Mouse (Mus musculus): ENCODE results near the gene Il6ra. TPM values are rescaled to one million over a fixed set of nuclear protein-coding genes. Genes with fewer than 3 reads are reported as not detected.

Il6ra gene
- polyA plus RNA-seq (2014; fragmentation: Nextera tagmentation; extraction: Ambion mirVana): 1.4 and 2.3 TPM in 2 replicates

DNA sequence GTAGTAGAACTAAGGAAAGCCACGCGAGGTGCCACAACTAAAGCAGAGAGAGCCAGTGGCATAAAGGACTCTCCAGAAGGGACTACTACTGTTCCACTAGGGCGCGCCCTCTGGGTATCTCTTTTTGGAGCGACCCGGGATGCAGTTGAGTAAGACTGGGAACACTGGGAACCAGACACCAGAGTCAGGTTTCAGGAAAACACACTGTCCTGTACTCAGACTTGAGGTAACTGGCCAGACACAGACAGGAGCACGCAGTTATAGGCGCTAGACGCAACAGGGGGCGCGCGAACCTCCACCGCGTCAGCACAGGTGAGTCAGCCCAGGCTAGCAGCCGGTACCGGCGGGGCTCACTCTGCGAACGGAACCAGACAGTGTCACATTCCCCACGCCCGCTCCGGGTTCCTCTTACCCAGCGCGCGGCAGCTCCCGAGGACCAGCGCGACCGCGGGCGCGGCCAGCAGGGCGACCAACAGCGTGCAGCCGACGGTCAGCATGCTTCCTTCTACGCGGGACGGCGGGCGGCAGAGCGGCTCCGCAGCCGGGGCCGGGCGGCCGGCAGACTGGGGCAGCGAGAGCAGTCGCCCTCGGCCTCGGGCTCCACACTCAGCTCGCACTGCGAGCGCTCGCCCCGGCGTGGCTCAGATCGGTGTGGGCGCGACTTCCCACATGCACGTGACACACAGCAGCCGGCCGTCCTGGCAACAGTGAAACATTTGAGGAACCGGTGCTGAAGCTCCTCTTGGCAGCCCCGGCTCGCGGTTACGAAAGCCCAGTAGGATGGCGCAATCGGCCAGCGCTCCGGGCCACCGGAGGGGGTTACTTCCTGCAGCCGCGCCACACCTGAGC is at the start of gene Il6ra:
Il6ra (minus strand) TSS at position 654 of the 849 bp plus-strand sequence.
- Histone ChIP-seq H3K4me3 (ENCODE audit: low read depth, low read length) (peak within 1 kb of the TSS; percentile 54), H3K9ac (ENCODE audit: low read depth, low read length) (peak within 1 kb of the TSS; percentile 57), H3K27ac (replicated peaks; ENCODE audit: low read depth, low read length) (no peak within 1 kb of the TSS), H3K9me3 (ENCODE audit: control insufficient read depth, low read length) (no peaks in the 10 kb centered on the region), H3K4me1 (ENCODE audit: control insufficient read depth, insufficient read depth, low read length) (peaks cover 12% of the 10 kb centered on the region), H3K4me2 (ENCODE audit: low read depth, low read length) (peak within 1 kb of the TSS; percentile 99), H3K36me3 (ENCODE audit: control insufficient read depth, insufficient read depth, low read length) (no peaks in the 10 kb centered on the region), H3K27me3 (replicated peaks; ENCODE audit: control insufficient read depth, insufficient read depth, low read length) (peaks cover 21% of the 10 kb centered on the region)
- ATAC-seq (ENCODE audit: low read depth) (peak; percentile 93), DNase-seq (ENCODE audit: low spot score) (peak; percentile 87)
- WGBS: 1% methylated on average over 48 of the region's 75 CpGs

DNA sequence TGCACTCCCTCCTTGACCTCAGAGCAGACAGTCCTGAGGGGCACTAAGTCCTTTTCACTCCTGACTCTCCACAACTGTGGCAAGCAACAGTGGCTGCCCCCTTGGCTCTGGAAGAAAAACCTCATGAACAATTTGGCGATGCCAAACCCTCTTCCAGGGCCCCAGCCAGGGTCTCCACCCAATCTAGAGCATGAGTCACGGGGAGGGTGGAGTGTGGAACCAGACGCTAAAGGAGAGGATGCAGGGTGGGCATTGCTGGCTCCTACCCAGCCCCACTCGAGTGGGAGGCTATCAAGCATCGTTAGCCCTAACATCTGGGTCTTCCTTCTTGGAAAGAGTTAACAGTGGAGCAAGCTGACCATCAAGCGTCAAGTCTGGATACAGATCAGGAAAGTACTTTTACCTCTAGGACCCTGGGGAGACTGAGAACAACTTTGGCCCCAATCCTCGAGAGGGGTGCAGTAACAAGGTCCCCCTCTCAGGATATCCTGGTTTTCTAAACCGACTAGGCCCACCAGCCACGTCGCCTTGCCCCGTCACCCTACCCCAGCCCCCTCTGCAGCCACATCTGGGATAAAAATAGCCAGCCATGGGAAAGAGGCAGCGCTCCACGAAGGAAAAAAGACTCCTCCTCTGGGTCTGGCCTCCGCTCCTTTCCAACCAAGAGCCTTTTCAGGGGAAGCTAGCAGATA is 49.2 kb upstream of the Il6ra start:
- no peaks in the 10 kb centered on the region for H3K9me3 ChIP-seq (ENCODE audit: control insufficient read depth, low read length)
- no peak; the same call in 1 of the 2 replicates for ATAC-seq (ENCODE audit: low read depth)
- H3K36me3 ChIP-seq (ENCODE audit: control insufficient read depth, insufficient read depth, low read length): peaks cover 33% of the 10 kb centered on the region
- no peaks in the 10 kb centered on the region for H3K27me3 ChIP-seq (replicated peaks; ENCODE audit: control insufficient read depth, insufficient read depth, low read length)
- H3K9ac ChIP-seq (ENCODE audit: low read depth, low read length): peak overlapping the region; percentile 97
- peak overlapping the region; percentile 96 for H3K4me3 ChIP-seq (ENCODE audit: low read depth, low read length)
- H3K4me2 ChIP-seq (ENCODE audit: low read depth, low read length): peak overlapping the region; percentile 94
- DNase-seq (ENCODE audit: low spot score): peak; percentile 53
- peak overlapping the region; percentile 98 for H3K27ac ChIP-seq (replicated peaks; ENCODE audit: low read depth, low read length)
- peaks cover 33% of the 10 kb centered on the region for H3K4me1 ChIP-seq (ENCODE audit: control insufficient read depth, insufficient read depth, low read length)
- WGBS: 1% methylated on average over 14 of the region's 14 CpGs

DNA sequence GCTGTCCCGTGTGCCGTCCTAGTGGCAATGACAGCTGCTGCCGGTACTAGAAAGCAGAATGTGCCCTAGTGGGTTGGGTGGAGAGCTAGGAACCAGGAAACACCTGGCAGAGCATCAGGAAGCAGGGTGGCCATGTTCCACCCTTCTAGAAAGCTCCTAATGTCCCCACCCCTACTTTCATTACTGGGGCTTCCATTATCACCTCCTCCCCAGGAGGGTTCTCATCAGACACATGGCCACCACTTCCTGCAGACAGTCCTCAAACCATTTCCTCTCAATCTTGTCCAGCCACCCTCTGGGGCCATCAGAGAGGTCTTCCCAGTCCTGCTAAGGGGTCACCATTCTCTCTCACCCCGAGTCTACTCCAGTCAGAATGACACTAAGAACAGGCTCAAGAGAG is 48.4 kb upstream of the Il6ra start:
- WGBS: 43% methylated on average over 4 of the region's 4 CpGs
- H3K9ac ChIP-seq (ENCODE audit: low read depth, low read length): peak overlapping the region; percentile 97
- peak overlapping the region; percentile 96 for H3K4me3 ChIP-seq (ENCODE audit: low read depth, low read length)
- DNase-seq (ENCODE audit: low spot score): no peak
- ATAC-seq (ENCODE audit: low read depth): no peak
- peaks cover 41% of the 10 kb centered on the region for H3K36me3 ChIP-seq (ENCODE audit: control insufficient read depth, insufficient read depth, low read length)
- H3K27me3 ChIP-seq (replicated peaks; ENCODE audit: control insufficient read depth, insufficient read depth, low read length): no peaks in the 10 kb centered on the region
- peaks cover 33% of the 10 kb centered on the region for H3K4me1 ChIP-seq (ENCODE audit: control insufficient read depth, insufficient read depth, low read length)
- no peaks in the 10 kb centered on the region for H3K9me3 ChIP-seq (ENCODE audit: control insufficient read depth, low read length)
- H3K4me2 ChIP-seq (ENCODE audit: low read depth, low read length): peak overlapping the region; percentile 94
- peak overlapping the region; percentile 98; the same call in 1 of the 2 replicates for H3K27ac ChIP-seq (replicated peaks; ENCODE audit: low read depth, low read length)

DNA sequence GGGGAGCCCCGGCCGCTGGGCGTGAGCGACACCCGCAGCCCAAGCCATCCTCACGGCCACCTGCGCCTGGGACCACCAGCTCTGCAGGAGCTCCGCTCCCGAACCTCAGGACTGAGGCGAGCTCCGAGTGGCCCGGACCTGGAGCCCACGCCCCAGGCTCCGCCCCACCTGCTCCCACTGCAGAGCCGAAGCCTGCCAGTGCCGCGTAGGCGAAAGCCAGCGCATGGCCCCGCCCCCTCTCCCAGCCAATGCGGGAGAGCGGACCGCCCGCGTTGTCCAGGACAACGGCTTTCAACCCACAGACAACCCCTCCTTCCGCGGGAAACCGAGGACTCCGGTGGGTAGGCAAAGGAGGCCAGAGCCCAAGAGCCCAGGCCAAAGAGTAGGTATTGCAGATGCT is 47.5 kb upstream of the Il6ra start:
- WGBS: under 1% methylated on average over 24 of the region's 30 CpGs

DNA sequence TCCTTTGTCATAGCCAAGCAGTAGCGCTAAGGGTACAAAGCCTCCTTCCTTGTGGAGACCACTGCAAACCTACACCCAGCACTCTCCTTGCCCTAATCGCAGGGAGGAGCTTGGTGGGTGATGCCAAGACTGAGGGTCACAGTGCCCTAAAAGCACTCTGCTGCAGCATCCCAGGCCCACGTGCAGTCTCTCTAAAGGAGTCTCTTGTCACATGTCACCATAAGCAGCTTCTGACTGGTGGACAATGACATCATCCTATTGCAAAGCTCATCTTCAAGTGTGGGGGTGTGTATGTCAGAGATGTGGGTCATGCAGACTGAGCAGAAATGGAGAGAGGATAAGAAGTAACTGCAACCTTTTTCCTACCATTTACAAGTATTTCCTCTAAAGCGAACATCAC is 46.4 kb upstream of the Il6ra start:
- Histone ChIP-seq H3K4me2 (ENCODE audit: low read depth, low read length) (peak overlapping the region; percentile 94), H3K36me3 (ENCODE audit: control insufficient read depth, insufficient read depth, low read length) (peaks cover 52% of the 10 kb centered on the region), H3K4me1 (ENCODE audit: control insufficient read depth, insufficient read depth, low read length) (peaks cover 26% of the 10 kb centered on the region), H3K27me3 (replicated peaks; ENCODE audit: control insufficient read depth, insufficient read depth, low read length) (no peaks in the 10 kb centered on the region), H3K9ac (ENCODE audit: low read depth, low read length) (peak overlapping the region; percentile 71; the same call in 1 of the 2 replicates), H3K9me3 (ENCODE audit: control insufficient read depth, low read length) (no peaks in the 10 kb centered on the region), H3K4me3 (ENCODE audit: low read depth, low read length) (peak overlapping the region; percentile 96; the same call in 1 of the 2 replicates), H3K27ac (replicated peaks; ENCODE audit: low read depth, low read length) (no peak overlapping the region)
- WGBS: 76% methylated on average over 4 of the region's 4 CpGs
- DNase-seq (ENCODE audit: low spot score) (no peak), ATAC-seq (ENCODE audit: low read depth) (no peak)

More for the DNA sequence above, 47.5 kb upstream of the Il6ra start:
- Histone ChIP-seq H3K27me3 (replicated peaks; ENCODE audit: control insufficient read depth, insufficient read depth, low read length) (no peaks in the 10 kb centered on the region), H3K9me3 (ENCODE audit: control insufficient read depth, low read length) (no peaks in the 10 kb centered on the region), H3K4me1 (ENCODE audit: control insufficient read depth, insufficient read depth, low read length) (peaks cover 33% of the 10 kb centered on the region), H3K9ac (ENCODE audit: low read depth, low read length) (peak overlapping the region; percentile 71), H3K27ac (replicated peaks; ENCODE audit: low read depth, low read length) (peak overlapping the region; percentile 64; the same call in 1 of the 2 replicates), H3K4me3 (ENCODE audit: low read depth, low read length) (peak overlapping the region; percentile 96), H3K4me2 (ENCODE audit: low read depth, low read length) (peak overlapping the region; percentile 94), H3K36me3 (ENCODE audit: control insufficient read depth, insufficient read depth, low read length) (peaks cover 49% of the 10 kb centered on the region)
- ATAC-seq (ENCODE audit: low read depth) (peak; percentile 93), DNase-seq (ENCODE audit: low spot score) (peak; percentile 96)

DNA sequence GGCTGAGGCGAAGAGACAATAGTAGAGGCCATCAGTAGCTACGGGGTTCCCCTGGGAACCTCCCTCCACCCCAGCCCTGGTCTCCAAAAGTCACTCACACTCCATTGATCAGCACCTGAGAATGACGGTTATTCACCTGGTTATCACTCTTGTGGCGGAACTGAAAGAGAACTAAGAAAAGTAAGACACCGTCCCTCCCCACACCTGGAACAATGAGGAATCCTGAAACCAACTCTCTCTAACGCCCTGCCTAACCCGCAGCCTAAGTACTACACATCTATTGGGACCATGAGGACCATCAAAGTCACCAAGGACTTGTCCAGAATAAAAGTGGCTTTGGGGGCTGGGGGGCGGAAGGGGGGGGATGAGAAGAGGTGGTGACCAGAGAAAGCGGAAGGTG is 44.9 kb upstream of the Il6ra start:
- Histone ChIP-seq H3K9me3 (ENCODE audit: control insufficient read depth, low read length) (no peaks in the 10 kb centered on the region), H3K36me3 (ENCODE audit: control insufficient read depth, insufficient read depth, low read length) (peaks cover 65% of the 10 kb centered on the region), H3K9ac (ENCODE audit: low read depth, low read length) (no peak overlapping the region), H3K4me1 (ENCODE audit: control insufficient read depth, insufficient read depth, low read length) (peaks cover 25% of the 10 kb centered on the region), H3K27me3 (replicated peaks; ENCODE audit: control insufficient read depth, insufficient read depth, low read length) (no peaks in the 10 kb centered on the region), H3K27ac (replicated peaks; ENCODE audit: low read depth, low read length) (no peak overlapping the region), H3K4me3 (ENCODE audit: low read depth, low read length) (no peak overlapping the region), H3K4me2 (ENCODE audit: low read depth, low read length) (no peak overlapping the region)
- ATAC-seq (ENCODE audit: low read depth) (no peak), DNase-seq (ENCODE audit: low spot score) (no peak)
- WGBS: 94% methylated on average over 9 of the region's 9 CpGs

DNA sequence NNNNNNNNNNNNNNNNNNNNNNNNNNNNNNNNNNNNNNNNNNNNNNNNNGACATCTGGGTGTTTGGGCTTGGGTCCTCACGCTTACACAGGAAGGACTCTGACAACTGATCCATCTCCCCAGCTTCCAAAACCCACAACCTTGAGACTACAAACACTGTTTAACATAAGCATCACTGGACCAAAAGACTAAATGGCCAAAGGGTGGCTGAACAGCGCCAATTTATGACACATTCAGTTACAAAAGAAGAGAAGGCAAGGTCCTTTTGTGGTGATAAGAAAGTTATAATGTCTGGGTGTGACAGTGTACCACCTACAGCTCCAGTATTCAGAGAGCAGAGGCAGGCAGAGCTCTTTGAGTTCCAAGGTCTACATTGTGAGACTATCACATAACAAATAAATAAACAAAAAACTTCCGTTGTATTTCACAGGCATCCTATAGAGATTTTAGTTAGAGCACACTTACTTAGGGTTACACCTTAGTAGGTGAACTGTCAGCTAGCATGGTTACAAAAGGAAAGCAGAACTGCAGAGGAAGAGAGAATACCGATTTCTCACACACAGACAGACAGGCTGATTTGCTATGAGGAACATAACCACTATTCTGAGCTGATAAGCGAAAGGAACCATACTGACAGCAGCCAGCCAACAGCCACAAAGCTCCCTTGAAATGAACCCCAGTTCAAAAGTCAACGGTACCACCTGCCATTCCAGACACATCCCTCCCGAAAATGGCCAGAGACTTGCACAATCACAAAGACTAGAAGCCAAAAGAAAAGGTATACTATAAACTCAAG is 43.4 kb upstream of the Il6ra start:
- peaks cover 80% of the 10 kb centered on the region for H3K36me3 ChIP-seq (ENCODE audit: control insufficient read depth, insufficient read depth, low read length)
- no peak overlapping the region for H3K4me3 ChIP-seq (ENCODE audit: low read depth, low read length)
- no peaks in the 10 kb centered on the region for H3K9me3 ChIP-seq (ENCODE audit: control insufficient read depth, low read length)
- ATAC-seq (ENCODE audit: low read depth) (no peak), DNase-seq (ENCODE audit: low spot score) (no peak)
- peaks cover 18% of the 10 kb centered on the region for H3K4me1 ChIP-seq (ENCODE audit: control insufficient read depth, insufficient read depth, low read length)
- H3K27me3 ChIP-seq (replicated peaks; ENCODE audit: control insufficient read depth, insufficient read depth, low read length): no peaks in the 10 kb centered on the region
- no peak overlapping the region for H3K9ac ChIP-seq (ENCODE audit: low read depth, low read length)
- WGBS: 91% methylated on average over 7 of the region's 7 CpGs
- H3K27ac ChIP-seq (replicated peaks; ENCODE audit: low read depth, low read length): no peak overlapping the region
- no peak overlapping the region for H3K4me2 ChIP-seq (ENCODE audit: low read depth, low read length)

DNA sequence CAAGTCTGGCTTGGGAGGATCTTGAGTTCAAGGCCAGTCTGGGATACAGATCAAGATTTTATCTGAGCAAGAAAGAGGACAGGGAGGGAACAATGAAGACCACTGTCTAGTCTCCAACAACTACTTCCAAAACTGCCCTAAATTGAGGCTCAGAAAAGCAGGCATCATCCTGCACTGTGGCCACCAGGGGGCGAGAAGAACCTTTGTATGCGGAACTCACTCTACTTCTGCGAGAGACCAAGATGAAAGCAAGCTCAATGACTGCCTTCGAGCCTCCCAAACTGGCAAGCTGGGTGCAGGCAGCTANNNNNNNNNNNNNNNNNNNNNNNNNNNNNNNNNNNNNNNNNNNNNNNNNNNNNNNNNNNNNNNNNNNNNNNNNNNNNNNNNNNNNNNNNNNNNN is 40.4 kb upstream of the Il6ra start:
- Histone ChIP-seq H3K9me3 (ENCODE audit: control insufficient read depth, low read length) (no peaks in the 10 kb centered on the region), H3K9ac (ENCODE audit: low read depth, low read length) (no peak overlapping the region), H3K4me3 (ENCODE audit: low read depth, low read length) (no peak overlapping the region), H3K27me3 (replicated peaks; ENCODE audit: control insufficient read depth, insufficient read depth, low read length) (no peaks in the 10 kb centered on the region), H3K4me2 (ENCODE audit: low read depth, low read length) (no peak overlapping the region), H3K36me3 (ENCODE audit: control insufficient read depth, insufficient read depth, low read length) (peaks cover 97% of the 10 kb centered on the region), H3K4me1 (ENCODE audit: control insufficient read depth, insufficient read depth, low read length) (no peaks in the 10 kb centered on the region), H3K27ac (replicated peaks; ENCODE audit: low read depth, low read length) (no peak overlapping the region)
- ATAC-seq (ENCODE audit: low read depth) (0 out of 2 replicates have a peak, but pooled peaks have one; percentile 47), DNase-seq (ENCODE audit: low spot score) (peak; percentile 87)
- WGBS: 5% methylated on average over 4 of the region's 4 CpGs
